Mouse (Mus musculus) megakaryocyte, embryonic 14.5 days (primary cell): ENCODE data around the gene Gm826.

ENCODE experiments used
- FLI1 ChIP-seq: IDR thresholded peaks from 2 replicates; pipeline ENCODE4 v1.6.1; 2012; ENCODE audit warnings: low read length, inconsistent platforms, mixed read lengths
- GATA1 ChIP-seq: IDR thresholded peaks from 3 replicates; pipeline ENCODE4 v1.6.1; 2012; ENCODE audit warnings: mixed read lengths, low read length, inconsistent platforms, borderline replicate concordance

GRCm38 (mm10) chr2:160261538-160261937 is 72.4 kb downstream of the Gm826 start:
- TF ChIP-seq FLI1 (no peak), GATA1 (no peak)
